Mouse (Mus musculus) testis, adult 2 months (tissue): Measurements from ENCODE around the gene Phactr4. TPM values are rescaled to one million over a fixed set of nuclear protein-coding genes. Genes with fewer than 3 reads are reported as not detected.

ENCODE experiments used
- H3K27ac ChIP-seq: fragments of 200-500 bp; 2 replicates; pipeline ENCODE4 v1.5.1; 2012; ENCODE audit warnings: low read depth, low read length; ENCODE audit not compliant: control insufficient read depth, insufficient read depth
- H3K27me3 ChIP-seq: fragments of 200-500 bp; 2 replicates; pipeline ENCODE4 v1.6.1; 2012; ENCODE audit warnings: mild to moderate bottlenecking, low read length, moderate library complexity; ENCODE audit not compliant: control insufficient read depth, insufficient read depth
- H3K36me3 ChIP-seq: fragments of 200-500 bp; 2 replicates; pipeline ENCODE4 v1.6.1; 2012; ENCODE audit warnings: mild to moderate bottlenecking, low read length; ENCODE audit not compliant: control insufficient read depth, insufficient read depth
- H3K4me1 ChIP-seq: fragments of 200-500 bp; 2 replicates; pipeline ENCODE4 v1.6.1; 2012; ENCODE audit warnings: low read length; ENCODE audit not compliant: control insufficient read depth, insufficient read depth
- H3K4me3 ChIP-seq: fragments of 200-500 bp; 2 replicates; pipeline ENCODE4 v1.5.1; 2012; ENCODE audit warnings: low read depth, mild to moderate bottlenecking, low read length, moderate library complexity, mixed read lengths; ENCODE audit not compliant: control insufficient read depth
- CTCF ChIP-seq: fragments of 200-500 bp; IDR thresholded peaks from 2 replicates; pipeline ENCODE4 v1.5.1; 2012; ENCODE audit warnings: low read depth, mild to moderate bottlenecking, inconsistent platforms, low read length, moderate library complexity; ENCODE audit not compliant: control insufficient read depth, insufficient read depth, insufficient replicate concordance
- POLR2A ChIP-seq: fragments of 200-500 bp; IDR thresholded peaks from 2 replicates; pipeline ENCODE4 v1.6.1; 2012; ENCODE audit warnings: low read depth, mild to moderate bottlenecking, inconsistent platforms, low read length, moderate library complexity; ENCODE audit not compliant: control insufficient read depth
- polyA plus RNA-seq: library from polyadenylated mRNA; depleted of rRNA; stranded (reverse); fragments of >200 nt; gene quantifications from 2 replicates; pipeline ENCODE4 v1.2.3, GENCODE M21; 2012

Phactr4 gene
- polyA plus RNA-seq, 1 experiment: 8.5 TPM

- H3K4me1 ChIP-seq: no peaks in the 10 kb centered on the region; the same call in 1 of the 2 replicates
- TF ChIP-seq POLR2A: no peak
- TF ChIP-seq CTCF: no peak
- no peaks in the 10 kb centered on the region for H3K27me3 ChIP-seq
- peak overlapping the region; percentile 72 for H3K4me3 ChIP-seq
- no peaks in the 10 kb centered on the region for H3K36me3 ChIP-seq
- H3K27ac ChIP-seq: peak overlapping the region; percentile 5; the same call in 1 of the 2 replicates
These were observed 76.0 kb downstream of the Phactr4 start for GRCm38 (mm10) chr4:132346261-132346660.

GRCm38 (mm10) chr4:132345843-132346212, 76.5 kb downstream of the Phactr4 start:
- Histone ChIP-seq H3K36me3 (no peaks in the 10 kb centered on the region), H3K27me3 (no peaks in the 10 kb centered on the region), H3K4me3 (peak overlapping the region; percentile 89), H3K4me1 (no peaks in the 10 kb centered on the region; the same call in 1 of the 2 replicates), H3K27ac (no peak overlapping the region)
- no peak for TF ChIP-seq CTCF
- TF ChIP-seq POLR2A: no peak

GRCm38 (mm10) chr4:132345135-132345842, 77.0 kb downstream of the Phactr4 start:
- Histone ChIP-seq H3K36me3 (no peaks in the 10 kb centered on the region), H3K4me1 (no peaks in the 10 kb centered on the region; the same call in 1 of the 2 replicates), H3K4me3 (peak overlapping the region; percentile 89), H3K27ac (peak overlapping the region; percentile 67), H3K27me3 (no peaks in the 10 kb centered on the region)
- peak; percentile 89 for TF ChIP-seq CTCF
- peak; percentile 4 for TF ChIP-seq POLR2A

DNA sequence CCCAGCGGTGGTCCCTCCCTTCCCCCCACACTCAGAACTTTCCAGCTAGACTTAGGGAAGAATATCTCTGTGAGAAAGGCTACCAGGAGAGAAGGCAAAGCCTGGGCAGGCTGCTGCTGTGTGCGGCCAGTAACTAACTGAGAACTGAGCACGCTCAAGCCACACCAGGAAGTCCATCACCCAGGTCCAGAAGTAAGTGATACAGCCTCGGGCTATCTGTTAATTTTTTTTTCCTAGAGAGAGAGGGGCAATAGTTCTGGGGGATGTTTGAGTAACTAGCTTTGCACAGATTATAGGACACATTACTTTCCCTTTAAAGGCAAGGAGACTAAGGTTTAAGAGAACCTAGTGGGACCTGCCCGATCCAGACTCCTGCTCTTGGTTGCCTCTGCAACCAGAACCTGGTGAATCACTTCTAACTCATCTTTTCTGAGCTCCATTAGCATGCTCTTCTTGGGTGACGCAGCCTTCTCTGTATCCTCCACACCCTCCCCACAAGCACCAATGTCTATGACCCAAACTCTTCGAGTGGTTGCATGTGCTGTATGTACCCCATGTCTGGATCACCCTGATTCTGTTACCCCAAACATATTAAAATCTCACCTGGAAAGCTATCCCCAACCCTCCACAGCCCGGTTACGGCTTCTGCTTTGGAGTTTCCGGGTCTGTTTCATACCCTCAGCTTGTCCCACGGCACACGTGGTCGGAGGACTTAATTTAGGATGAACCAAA, 77.7 kb downstream of the Phactr4 start:
- no peaks in the 10 kb centered on the region; the same call in 1 of the 2 replicates for H3K36me3 ChIP-seq
- TF ChIP-seq CTCF (no peak), POLR2A (0 out of 2 replicates have a peak, but pooled peaks have one; percentile 15)
- H3K4me1 ChIP-seq: no peaks in the 10 kb centered on the region; the same call in 1 of the 2 replicates
- peak overlapping the region; percentile 67 for H3K27ac ChIP-seq
- peak overlapping the region; percentile 89 for H3K4me3 ChIP-seq
- no peaks in the 10 kb centered on the region for H3K27me3 ChIP-seq

DNA sequence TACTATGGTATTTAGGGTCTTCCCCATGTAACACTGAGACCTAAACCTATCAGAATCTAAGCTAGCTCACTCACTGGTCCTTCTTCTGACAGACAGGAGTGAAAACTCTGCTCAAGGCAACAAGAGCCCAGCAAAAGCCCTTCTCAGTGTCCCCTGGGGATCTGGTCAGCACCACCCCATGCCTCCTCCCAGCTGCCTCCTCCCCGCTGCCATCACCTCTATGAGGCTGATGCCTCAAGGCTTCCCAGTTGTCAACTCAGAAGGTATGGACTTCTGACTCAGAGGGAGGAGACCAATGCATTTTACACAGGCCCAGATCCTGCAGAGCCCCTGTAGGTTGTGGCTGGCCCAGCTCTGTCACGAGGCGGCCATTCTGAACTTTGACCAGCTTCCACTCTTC, 80.8 kb downstream of the Phactr4 start:
- Histone ChIP-seq H3K27ac (no peak overlapping the region), H3K36me3 (no peaks in the 10 kb centered on the region; the same call in 1 of the 2 replicates), H3K4me3 (no peak overlapping the region), H3K4me1 (no peaks in the 10 kb centered on the region; the same call in 1 of the 2 replicates), H3K27me3 (no peaks in the 10 kb centered on the region)
- no peak for TF ChIP-seq CTCF
- no peak for TF ChIP-seq POLR2A

DNA sequence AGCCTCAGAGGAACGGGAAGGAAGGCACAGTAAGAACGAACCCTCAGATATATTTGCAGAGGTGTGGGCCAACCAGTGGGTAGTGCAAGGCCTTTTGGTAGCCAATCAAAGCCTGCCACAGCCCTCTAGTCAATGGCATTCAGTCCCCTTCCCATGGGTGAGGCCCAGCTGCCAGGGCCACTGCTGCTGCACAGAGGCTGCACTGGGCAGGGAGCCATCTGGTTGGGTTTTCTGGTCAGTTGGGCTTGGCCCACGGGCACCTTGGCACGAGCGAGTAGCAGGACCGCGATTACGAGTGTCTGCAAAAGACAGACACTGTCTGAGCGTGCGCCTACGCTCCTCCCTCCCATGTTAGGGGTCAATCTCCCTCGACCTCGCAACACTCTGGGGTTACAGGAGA, 83.3 kb downstream of the Phactr4 start:
- no peak for TF ChIP-seq POLR2A
- TF ChIP-seq CTCF: no peak
- Histone ChIP-seq H3K27ac (no peak overlapping the region), H3K27me3 (no peaks in the 10 kb centered on the region), H3K36me3 (peaks cover 2% of the 10 kb centered on the region; the same call in 1 of the 2 replicates), H3K4me1 (no peaks in the 10 kb centered on the region), H3K4me3 (no peak overlapping the region)

GRCm38 (mm10) chr4:132332880-132333279, 89.4 kb downstream of the Phactr4 start:
- H3K27me3 ChIP-seq: no peaks in the 10 kb centered on the region
- no peak overlapping the region for H3K27ac ChIP-seq
- peaks cover 3% of the 10 kb centered on the region for H3K4me1 ChIP-seq
- H3K36me3 ChIP-seq: peaks cover 2% of the 10 kb centered on the region; the same call in 1 of the 2 replicates
- TF ChIP-seq POLR2A (no peak), CTCF (no peak)
- no peak overlapping the region for H3K4me3 ChIP-seq
